Mouse (Mus musculus) heart, adult 18-20 months (tissue): ENCODE measurements at regions not wholly inside any gene's neighbourhood (a gene's known extent, or its start where the extent isn't known, plus 50 kb on each side); places are given as distances from the start of the nearest gene placed in this dataset.
A peak's percentile ranks its signal among the peaks of the same experiment; 100 is the strongest.

Experiments used
- DNase-seq, 2 experiments: peaks; one replicate each; pipeline ENCODE4 v3.0.0; 2021 to 2022; ENCODE audit warnings: mixed read lengths in 1 of 2

- no peak for DNase-seq
These were observed 746.9 kb downstream of the Ppargc1a start for GRCm38 (mm10) chr5:50820674-50821073.

- no peak for DNase-seq
These were observed 747.6 kb downstream of the Ppargc1a start for GRCm38 (mm10) chr5:50819959-50820358.

- DNase-seq = no peak
These were observed 736.5 kb upstream of the Adgra3 start for GRCm38 (mm10) chr5:50795310-50795709.

- no peak for DNase-seq
These were observed 735.8 kb upstream of the Adgra3 start for GRCm38 (mm10) chr5:50794453-50795169.

GRCm38 (mm10) chr5:50793558-50793957 is 734.8 kb upstream of the Adgra3 start:
- DNase-seq = no peak

GRCm38 (mm10) chr5:50785273-50785672 is 726.5 kb upstream of the Adgra3 start:
- no peak for DNase-seq

GRCm38 (mm10) chr5:50779138-50779537 is 720.3 kb upstream of the Adgra3 start:
- no peak for DNase-seq

GRCm38 (mm10) chr5:50778221-50778620 is 719.4 kb upstream of the Adgra3 start:
- no peak for DNase-seq

GRCm38 (mm10) chr5:50762261-50762660 is 703.5 kb upstream of the Adgra3 start:
- DNase-seq = no peak

GRCm38 (mm10) chr5:50760386-50760785 is 701.6 kb upstream of the Adgra3 start:
- DNase-seq = no peak

- DNase-seq = peak in 1 of 2 experiments; percentile 35
These were observed 694.0 kb upstream of the Adgra3 start for GRCm38 (mm10) chr5:50752766-50753165.

- no peak for DNase-seq
These were observed 692.6 kb upstream of the Adgra3 start for GRCm38 (mm10) chr5:50751358-50751757.

GRCm38 (mm10) chr5:50743030-50743429 is 684.2 kb upstream of the Adgra3 start:
- no peak for DNase-seq

GRCm38 (mm10) chr5:50733711-50734110 is 674.9 kb upstream of the Adgra3 start:
- no peak for DNase-seq

- no peak for DNase-seq
These were observed 669.7 kb upstream of the Adgra3 start for GRCm38 (mm10) chr5:50728337-50729003.

GRCm38 (mm10) chr5:50706945-50707663 is 648.3 kb upstream of the Adgra3 start:
- no peak for DNase-seq

GRCm38 (mm10) chr5:50698084-50698483 is 639.3 kb upstream of the Adgra3 start:
- DNase-seq = no peak

- DNase-seq = no peak
These were observed 638.8 kb upstream of the Adgra3 start for GRCm38 (mm10) chr5:50697588-50697987.

GRCm38 (mm10) chr5:50688362-50688761 is 629.6 kb upstream of the Adgra3 start:
- no peak for DNase-seq

- no peak for DNase-seq
These were observed 625.2 kb upstream of the Adgra3 start for GRCm38 (mm10) chr5:50683966-50684365.

- no peak for DNase-seq
These were observed 577.7 kb upstream of the Adgra3 start for GRCm38 (mm10) chr5:50636539-50636938.

- DNase-seq = no peak
These were observed 567.8 kb upstream of the Adgra3 start for GRCm38 (mm10) chr5:50626648-50627047.

GRCm38 (mm10) chr5:50624206-50624605 is 565.4 kb upstream of the Adgra3 start:
- DNase-seq = no peak
